Mouse (Mus musculus): ENCODE results near the gene Arhgdib.

GRCm38 (mm10) chr6:136930677-136931076 lies 11.0 kb downstream of the Arhgdib start:
- no peak for TF ChIP-seq CTCF (IDR thresholded peaks at IDR 0.05; ENCODE audit: borderline replicate concordance, insufficient read depth, low read depth, low read length)
- TF ChIP-seq POLR2A (IDR thresholded peaks at IDR 0.05; ENCODE audit: borderline replicate concordance, insufficient read depth, low read length), result no peak
